Mouse (Mus musculus) liver, adult 2 months (tissue): Measurements from ENCODE around the gene Pex7.

Experiments used
- CTCF ChIP-seq: fragments of 200-500 bp; IDR thresholded peaks from 2 replicates; pipeline ENCODE4 v1.5.1; 2011; ENCODE audit warnings: low read depth, low read length, control low read depth
- POLR2A ChIP-seq: fragments of 200-500 bp; IDR thresholded peaks from 2 replicates; pipeline ENCODE4 v1.6.1; 2011; ENCODE audit warnings: low read length, control low read depth; ENCODE audit not compliant: insufficient read depth; ENCODE audit errors: extremely low read depth

GRCm38 (mm10) chr10:19908076-19908475, 587 bp upstream of the Pex7 start:
- TF ChIP-seq POLR2A: no peak
- no peak for TF ChIP-seq CTCF
